Mouse (Mus musculus): ENCODE results near the gene Epha1. TPM values are rescaled to one million over a fixed set of nuclear protein-coding genes. Genes with fewer than 3 reads are reported as not detected.

The Epha1 gene
- polyA plus RNA-seq, 1 experiment from 2014 or later, result 0.37 TPM

DNA sequence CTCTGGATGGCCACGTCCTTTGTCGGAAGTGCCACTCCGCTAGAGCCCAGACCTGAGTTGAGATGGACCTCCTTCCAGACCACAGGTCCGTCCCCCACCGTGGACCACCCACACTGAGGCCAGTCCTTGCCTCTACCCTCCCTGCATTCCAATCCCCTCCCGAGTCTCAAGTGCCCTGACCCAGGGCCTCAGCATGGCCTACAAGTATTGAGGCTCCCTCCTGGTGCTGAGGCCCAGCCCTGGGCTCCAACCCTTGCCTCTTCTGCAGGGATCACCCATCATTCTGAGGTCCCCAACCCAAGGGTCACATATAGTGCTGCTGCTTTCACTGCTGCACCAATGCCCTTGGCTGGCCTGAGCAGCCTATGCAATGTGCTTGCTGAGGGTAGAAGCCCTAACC, 15.2 kb downstream of the Epha1 start:
- peaks cover 16% of the 10 kb centered on the region for H3K36me3 ChIP-seq (replicated peaks)
- no peak overlapping the region for H3K27ac ChIP-seq
- H3K4me1 ChIP-seq, result peaks cover 11% of the 10 kb centered on the region
- no peak overlapping the region for H3K9ac ChIP-seq
- H3K27me3 ChIP-seq (replicated peaks), result no peaks in the 10 kb centered on the region
- H3K9me3 ChIP-seq, result no peaks in the 10 kb centered on the region
- H3K4me3 ChIP-seq, result no peak overlapping the region
- 61% methylated on average over 6 of the region's 6 CpGs for WGBS
- no peak for ATAC-seq (replicated peaks)
- H3K4me2 ChIP-seq, result no peak overlapping the region

DNA sequence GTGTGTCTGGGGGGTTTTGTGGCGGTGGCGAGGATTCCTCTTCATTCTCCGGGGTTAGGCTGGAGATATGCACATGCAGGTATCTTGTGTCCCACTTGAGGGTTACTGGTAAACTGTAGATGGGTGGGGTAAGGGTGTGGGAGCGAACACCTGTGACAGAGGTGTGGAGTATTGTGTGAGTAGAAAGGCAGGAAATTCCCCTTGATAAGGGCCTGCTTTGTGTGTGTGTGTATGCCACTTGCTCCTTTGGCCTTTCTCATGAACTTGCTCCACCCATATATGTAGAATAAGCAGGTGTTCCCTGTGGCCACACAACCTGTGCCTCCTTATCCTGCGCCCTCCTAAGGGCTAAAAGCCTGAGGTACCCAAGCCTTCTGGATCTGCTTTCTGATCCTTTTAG, 16.2 kb downstream of the Epha1 start:
- no peaks in the 10 kb centered on the region for H3K9me3 ChIP-seq
- H3K27me3 ChIP-seq (replicated peaks), result no peaks in the 10 kb centered on the region
- H3K4me1 ChIP-seq, result peaks cover 16% of the 10 kb centered on the region
- no peak overlapping the region for H3K9ac ChIP-seq
- 97% methylated on average over 5 of the region's 5 CpGs for WGBS
- ATAC-seq (replicated peaks), result no peak
- no peak overlapping the region for H3K27ac ChIP-seq
- no peak overlapping the region for H3K4me2 ChIP-seq
- peaks cover 16% of the 10 kb centered on the region for H3K36me3 ChIP-seq (replicated peaks)
- no peak overlapping the region for H3K4me3 ChIP-seq

GRCm38 (mm10) chr6:42355794-42356600, 17.1 kb downstream of the Epha1 start:
- Histone ChIP-seq H3K4me1 (peaks cover 25% of the 10 kb centered on the region), H3K9me3 (no peaks in the 10 kb centered on the region), H3K27me3 (replicated peaks) (no peaks in the 10 kb centered on the region), H3K36me3 (replicated peaks) (peaks cover 16% of the 10 kb centered on the region), H3K4me3 (no peak overlapping the region), H3K9ac (no peak overlapping the region), H3K27ac (no peak overlapping the region), H3K4me2 (no peak overlapping the region)
- no peak for ATAC-seq (replicated peaks)
- 94% methylated on average over 13 of the region's 13 CpGs for WGBS

DNA sequence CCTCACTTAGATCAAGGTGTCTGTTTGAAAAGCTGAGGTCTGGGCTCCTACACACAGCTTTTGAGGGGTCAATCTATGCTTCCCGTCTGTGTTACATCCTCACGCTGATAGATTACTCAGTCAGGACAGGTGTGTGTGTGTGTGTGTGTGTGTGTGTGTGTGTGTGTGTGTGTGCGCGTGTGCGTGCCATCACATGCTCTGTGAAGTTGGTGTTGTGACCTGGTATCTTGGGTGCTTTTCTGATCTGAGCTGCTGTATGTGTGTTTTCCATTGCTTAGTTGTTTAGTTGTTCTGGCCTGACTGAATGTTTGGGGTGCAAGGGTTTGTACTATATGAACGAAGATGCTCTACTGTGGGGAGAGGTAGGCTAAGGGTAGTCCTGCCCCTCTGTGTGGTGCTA, 17.7 kb downstream of the Epha1 start:
- no peak overlapping the region for H3K4me2 ChIP-seq
- 97% methylated on average over 6 of the region's 6 CpGs for WGBS
- H3K9ac ChIP-seq, result no peak overlapping the region
- H3K4me1 ChIP-seq, result peaks cover 30% of the 10 kb centered on the region
- no peak for ATAC-seq (replicated peaks)
- H3K36me3 ChIP-seq (replicated peaks), result peaks cover 16% of the 10 kb centered on the region
- H3K4me3 ChIP-seq, result no peak overlapping the region
- no peaks in the 10 kb centered on the region for H3K27me3 ChIP-seq (replicated peaks)
- H3K9me3 ChIP-seq, result no peaks in the 10 kb centered on the region
- no peak overlapping the region for H3K27ac ChIP-seq

- H3K27ac ChIP-seq, result no peak overlapping the region
- H3K9ac ChIP-seq, result no peak overlapping the region
- peaks cover 30% of the 10 kb centered on the region for H3K4me1 ChIP-seq
- no peaks in the 10 kb centered on the region for H3K27me3 ChIP-seq (replicated peaks)
- no peaks in the 10 kb centered on the region for H3K9me3 ChIP-seq
- no peak for ATAC-seq (replicated peaks)
- H3K36me3 ChIP-seq (replicated peaks), result peaks cover 15% of the 10 kb centered on the region
- H3K4me2 ChIP-seq, result no peak overlapping the region
- no peak overlapping the region for H3K4me3 ChIP-seq
- 61% methylated on average over 11 of the region's 11 CpGs for WGBS
Observed at GRCm38 (mm10) chr6:42354076-42355019, 18.7 kb downstream of the Epha1 start.

DNA sequence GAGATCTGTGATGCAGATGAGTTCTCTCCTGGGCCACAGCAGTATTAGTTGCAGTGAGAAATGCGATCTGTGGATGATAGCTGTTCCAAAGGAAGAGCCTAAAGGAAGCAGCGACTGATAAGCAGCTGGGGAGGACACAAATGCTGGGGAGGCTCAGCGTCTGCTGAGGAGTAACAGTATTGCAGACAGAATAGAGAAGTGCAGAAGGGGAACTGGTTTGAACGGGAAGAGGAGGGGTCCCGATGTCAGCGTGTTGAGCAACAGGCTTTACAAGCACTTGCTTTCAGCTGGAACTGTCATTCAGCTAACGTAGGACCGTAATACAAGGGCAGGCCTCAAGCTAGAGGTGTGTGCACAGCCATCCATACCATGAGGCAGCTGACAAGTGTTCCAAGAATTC, 19.9 kb downstream of the Epha1 start:
- Histone ChIP-seq H3K9ac (no peak overlapping the region), H3K4me2 (no peak overlapping the region), H3K4me1 (peaks cover 38% of the 10 kb centered on the region), H3K4me3 (no peak overlapping the region), H3K9me3 (no peaks in the 10 kb centered on the region), H3K27ac (no peak overlapping the region), H3K27me3 (replicated peaks) (no peaks in the 10 kb centered on the region), H3K36me3 (replicated peaks) (peaks cover 7% of the 10 kb centered on the region)
- no peak for ATAC-seq (replicated peaks)
- WGBS, result 82% methylated on average over 8 of the region's 8 CpGs

DNA sequence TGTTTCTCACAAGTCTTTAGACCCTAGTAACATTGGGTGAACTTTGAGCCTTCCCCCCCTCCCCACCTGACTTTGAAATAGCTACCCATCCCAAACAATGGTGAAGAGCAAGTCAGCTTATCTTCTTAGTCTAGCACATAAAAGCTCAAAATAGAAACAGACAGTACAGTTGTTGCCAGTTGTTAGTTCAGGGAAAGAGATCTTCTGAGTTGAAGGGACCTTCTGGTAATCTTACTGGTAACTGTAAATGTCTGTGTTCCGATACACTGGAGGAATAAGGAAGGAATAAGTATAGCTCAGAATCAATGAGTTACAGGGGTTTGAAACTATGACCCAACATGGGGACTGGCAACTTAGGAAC, 20.6 kb downstream of the Epha1 start:
- peaks cover under 1% of the 10 kb centered on the region; the same call in 1 of the 2 replicates for H3K36me3 ChIP-seq (replicated peaks)
- H3K27me3 ChIP-seq (replicated peaks), result no peaks in the 10 kb centered on the region
- no peak for ATAC-seq (replicated peaks)
- no peaks in the 10 kb centered on the region for H3K9me3 ChIP-seq
- no peak overlapping the region for H3K4me3 ChIP-seq
- H3K4me2 ChIP-seq, result 0 out of 2 replicates have a peak overlapping the region, but pooled peaks have one; percentile 95
- H3K27ac ChIP-seq, result no peak overlapping the region
- 92% methylated on average over 1 of the region's 1 CpGs for WGBS
- H3K4me1 ChIP-seq, result peaks cover 38% of the 10 kb centered on the region
- no peak overlapping the region for H3K9ac ChIP-seq

- H3K9me3 ChIP-seq, result no peaks in the 10 kb centered on the region
- H3K9ac ChIP-seq, result no peak overlapping the region
- H3K27me3 ChIP-seq (replicated peaks), result no peaks in the 10 kb centered on the region
- no peak overlapping the region for H3K4me3 ChIP-seq
- WGBS, result 82% methylated on average over 7 of the region's 7 CpGs
- peaks cover 38% of the 10 kb centered on the region for H3K4me1 ChIP-seq
- ATAC-seq (replicated peaks), result no peak
- H3K36me3 ChIP-seq (replicated peaks), result no peaks in the 10 kb centered on the region; the same call in 1 of the 2 replicates
- peak overlapping the region; percentile 95 for H3K4me2 ChIP-seq
- H3K27ac ChIP-seq, result no peak overlapping the region
Observed at GRCm38 (mm10) chr6:42351776-42352485, 21.1 kb downstream of the Epha1 start.

DNA sequence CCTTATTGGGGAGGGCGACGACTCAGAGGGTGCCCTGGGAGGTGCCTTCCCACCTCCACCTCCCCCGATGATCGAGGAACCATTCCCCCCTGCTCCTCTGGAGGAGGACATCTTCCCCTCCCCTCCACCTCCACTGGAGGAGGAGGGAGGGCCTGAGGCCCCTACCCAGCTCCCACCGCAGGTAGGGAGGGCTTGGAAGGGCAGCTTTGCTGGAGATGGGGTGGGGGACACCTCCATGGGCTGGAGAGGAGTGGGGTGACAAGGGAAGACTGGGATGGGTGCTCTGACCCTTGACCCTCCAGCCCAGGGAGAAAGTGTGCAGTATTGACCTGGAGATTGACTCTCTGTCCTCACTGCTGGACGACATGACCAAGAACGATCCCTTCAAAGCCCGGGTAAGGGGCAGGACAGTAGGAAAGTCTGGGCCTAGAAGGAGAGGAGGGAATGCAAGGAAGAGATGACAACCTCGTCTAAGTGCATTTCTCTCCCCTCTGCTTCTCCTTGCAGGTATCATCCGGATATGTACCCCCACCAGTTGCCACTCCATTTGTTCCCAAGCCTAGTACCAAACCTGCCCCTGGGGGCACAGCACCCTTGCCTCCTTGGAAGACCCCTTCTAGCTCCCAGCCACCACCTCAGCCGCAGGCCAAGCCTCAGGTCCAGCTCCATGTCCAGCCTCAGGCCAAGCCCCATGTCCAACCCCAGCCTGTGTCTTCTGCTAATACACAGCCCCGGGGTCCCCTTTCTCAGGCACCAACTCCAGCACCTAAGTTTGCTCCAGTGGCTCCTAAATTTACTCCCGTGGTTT, 21.9 kb downstream of the Epha1 start:
- H3K27ac ChIP-seq, result no peak overlapping the region
- ATAC-seq (replicated peaks), result no peak
- peak overlapping the region; percentile 72 for H3K4me3 ChIP-seq
- no peaks in the 10 kb centered on the region for H3K36me3 ChIP-seq (replicated peaks)
- H3K27me3 ChIP-seq (replicated peaks), result no peaks in the 10 kb centered on the region
- no peaks in the 10 kb centered on the region for H3K9me3 ChIP-seq
- H3K9ac ChIP-seq, result peak overlapping the region; percentile 74
- H3K4me1 ChIP-seq, result peaks cover 38% of the 10 kb centered on the region
- WGBS, result 46% methylated on average over 13 of the region's 13 CpGs
- H3K4me2 ChIP-seq, result peak overlapping the region; percentile 95

DNA sequence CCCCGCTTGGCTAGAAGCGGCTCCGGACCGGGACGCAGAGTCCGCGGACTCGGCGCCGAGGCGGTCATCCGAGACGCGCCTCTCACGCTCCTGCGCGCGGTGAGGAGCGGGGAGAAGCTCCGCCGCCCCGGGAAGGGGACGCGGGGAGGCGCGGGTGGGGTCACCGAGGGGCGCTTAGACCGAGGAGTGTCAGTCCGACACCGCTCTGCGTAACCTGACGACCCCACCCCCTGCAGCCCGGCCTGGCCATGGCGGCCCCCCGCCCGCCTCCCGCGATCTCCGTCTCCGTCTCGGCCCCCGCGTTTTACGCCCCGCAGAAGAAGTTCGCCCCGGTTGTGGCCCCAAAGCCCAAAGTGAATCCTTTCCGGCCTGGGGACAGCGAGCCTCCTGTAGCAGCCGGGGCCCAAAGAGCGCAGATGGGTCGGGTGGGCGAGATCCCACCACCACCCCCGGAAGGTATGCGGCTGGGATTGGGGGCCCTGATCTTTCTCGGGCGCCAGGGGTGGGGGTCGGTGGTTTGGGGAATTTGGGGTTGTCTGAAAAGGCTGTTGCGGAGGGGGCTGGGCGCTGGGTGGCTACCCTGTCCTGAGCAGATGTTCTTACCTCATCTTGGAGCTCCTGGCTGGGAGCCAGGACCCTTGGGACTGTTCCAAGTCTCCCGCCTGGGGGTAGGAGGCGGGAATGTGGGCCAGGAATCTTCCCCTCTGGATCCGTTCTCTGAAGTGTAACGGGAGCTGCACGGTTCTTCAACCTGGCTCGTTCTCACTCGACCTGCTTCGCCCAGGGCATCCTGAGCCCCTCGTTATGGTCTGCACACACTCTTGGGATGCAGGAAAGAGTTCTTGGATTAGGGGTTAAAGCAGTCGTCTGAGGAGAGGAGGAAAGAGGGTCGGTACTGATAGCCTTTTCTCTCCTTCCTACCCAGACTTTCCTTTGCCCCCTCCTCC, 22.8 kb downstream of the Epha1 start:
- Histone ChIP-seq H3K27me3 (replicated peaks) (no peaks in the 10 kb centered on the region), H3K4me1 (peaks cover 38% of the 10 kb centered on the region), H3K36me3 (replicated peaks) (no peaks in the 10 kb centered on the region), H3K4me3 (peak overlapping the region; percentile 72), H3K9me3 (no peaks in the 10 kb centered on the region), H3K27ac (peak overlapping the region; percentile 84), H3K9ac (peak overlapping the region; percentile 74), H3K4me2 (peak overlapping the region; percentile 95)
- ATAC-seq (replicated peaks), result peak; percentile 72
- WGBS, result under 1% methylated on average over 68 of the region's 72 CpGs
